Mouse (Mus musculus): ENCODE measurements around the gene Gm12184. TPM values are rescaled to one million over a fixed set of nuclear protein-coding genes. Genes with fewer than 3 reads are reported as not detected.

Gm12184 gene
- polyA plus RNA-seq, 1 experiment: 13.2 TPM

- H3K4me2 ChIP-seq (ENCODE audit: low read depth): no peak overlapping the region
- H3ac ChIP-seq (ENCODE audit: control insufficient read depth, insufficient read length): no peak overlapping the region
- H3K27me3 ChIP-seq (ENCODE audit: control insufficient read depth, insufficient read depth, insufficient read length): no peaks in the 10 kb centered on the region
- no peak overlapping the region for H3K4me3 ChIP-seq
- peaks cover 21% of the 10 kb centered on the region for H3K79me2 ChIP-seq (ENCODE audit: control insufficient read depth, insufficient read depth)
- TF ChIP-seq POLR2AphosphoS2 (IDR thresholded peaks at IDR 0.05; ENCODE audit: insufficient read length, low read depth): no peak
- no peak for TF ChIP-seq SRF (IDR thresholded peaks at IDR 0.05; ENCODE audit: control insufficient read depth, insufficient read length, low read depth)
- peaks cover 14% of the 10 kb centered on the region for H3K36me3 ChIP-seq (ENCODE audit: control insufficient read depth, insufficient read depth)
These were observed 40.0 kb upstream of the Gm12184 start for GRCm38 (mm10) chr11:48866481-48866880.

GRCm38 (mm10) chr11:48863808-48864207 lies 37.4 kb upstream of the Gm12184 start:
- Histone ChIP-seq H3K27me3 (ENCODE audit: control insufficient read depth, insufficient read depth, insufficient read length) (no peaks in the 10 kb centered on the region), H3ac (ENCODE audit: control insufficient read depth, insufficient read length) (no peak overlapping the region), H3K79me2 (ENCODE audit: control insufficient read depth, insufficient read depth) (peaks cover 5% of the 10 kb centered on the region), H3K36me3 (ENCODE audit: control insufficient read depth, insufficient read depth) (peaks cover 14% of the 10 kb centered on the region), H3K4me2 (ENCODE audit: low read depth) (no peak overlapping the region), H3K4me3 (no peak overlapping the region)
- TF ChIP-seq POLR2AphosphoS2 (IDR thresholded peaks at IDR 0.05; ENCODE audit: insufficient read length, low read depth) (no peak), MYOD1 (IDR thresholded peaks at IDR 0.05; ENCODE audit: control insufficient read depth in 1 of 3, insufficient read length in 2 of 3, low read depth in 2 of 3) (no peak), TCF3 (IDR thresholded peaks at IDR 0.05; ENCODE audit: insufficient read length, low read depth) (no peak), E2F4 (IDR thresholded peaks at IDR 0.05; ENCODE audit: insufficient read depth) (no peak), SRF (IDR thresholded peaks at IDR 0.05; ENCODE audit: control insufficient read depth, insufficient read length, low read depth) (no peak), TCF12 (IDR thresholded peaks at IDR 0.05; ENCODE audit: insufficient read depth, poor library complexity, severe bottlenecking) (no peak), MAX (IDR thresholded peaks at IDR 0.05; ENCODE audit: low read depth) (no peak), CEBPB (IDR thresholded peaks at IDR 0.05; ENCODE audit: insufficient read depth, poor library complexity, severe bottlenecking) (no peak), REST (IDR thresholded peaks at IDR 0.05; ENCODE audit: insufficient read depth, insufficient read length) (no peak)

- TF ChIP-seq REST (IDR thresholded peaks at IDR 0.05; ENCODE audit: insufficient read depth, insufficient read length) (no peak), MYOD1 (IDR thresholded peaks at IDR 0.05; ENCODE audit: control insufficient read depth in 1 of 3, insufficient read length in 2 of 3, low read depth in 2 of 3) (no peak), CEBPB (IDR thresholded peaks at IDR 0.05; ENCODE audit: insufficient read depth, poor library complexity, severe bottlenecking) (no peak), POLR2AphosphoS2 (IDR thresholded peaks at IDR 0.05; ENCODE audit: insufficient read length, low read depth) (no peak), TCF12 (IDR thresholded peaks at IDR 0.05; ENCODE audit: insufficient read depth, poor library complexity, severe bottlenecking) (no peak), POLR2A (IDR thresholded peaks at IDR 0.05; ENCODE audit: insufficient read length, low read depth) (no peak), E2F4 (IDR thresholded peaks at IDR 0.05; ENCODE audit: insufficient read depth) (no peak), MAX (IDR thresholded peaks at IDR 0.05; ENCODE audit: low read depth) (no peak), MYOG (IDR thresholded peaks at IDR 0.05; ENCODE audit: control insufficient read depth in 1 of 3, insufficient read depth in 1 of 3, insufficient read length in 2 of 3, low read depth in 2 of 3) (no peak), TCF3 (IDR thresholded peaks at IDR 0.05; ENCODE audit: insufficient read length, low read depth) (no peak), USF1 (IDR thresholded peaks at IDR 0.05; ENCODE audit: low read depth) (no peak), SRF (IDR thresholded peaks at IDR 0.05; ENCODE audit: control insufficient read depth, insufficient read length, low read depth) (no peak)
- H3K4me2 ChIP-seq (ENCODE audit: low read depth): no peak overlapping the region
- no peak overlapping the region for H3K4me3 ChIP-seq
- no peaks in the 10 kb centered on the region for H3K27me3 ChIP-seq (ENCODE audit: control insufficient read depth, insufficient read depth, insufficient read length)
- no peak overlapping the region for H3ac ChIP-seq (ENCODE audit: control insufficient read depth, insufficient read length)
- H3K36me3 ChIP-seq (ENCODE audit: control insufficient read depth, insufficient read depth): peaks cover 14% of the 10 kb centered on the region
- no peaks in the 10 kb centered on the region for H3K79me2 ChIP-seq (ENCODE audit: control insufficient read depth, insufficient read depth)
These were observed 36.4 kb upstream of the Gm12184 start for GRCm38 (mm10) chr11:48862784-48863319.

GRCm38 (mm10) chr11:48859014-48859413 lies 32.6 kb upstream of the Gm12184 start:
- no peaks in the 10 kb centered on the region for H3K36me3 ChIP-seq (ENCODE audit: control insufficient read depth, insufficient read depth)
- H3K79me2 ChIP-seq (ENCODE audit: control insufficient read depth, insufficient read depth): no peaks in the 10 kb centered on the region
- no peaks in the 10 kb centered on the region for H3K27me3 ChIP-seq (ENCODE audit: control insufficient read depth, insufficient read depth, insufficient read length)
- H3K4me3 ChIP-seq: peak overlapping the region; percentile 53
- no peak overlapping the region for H3ac ChIP-seq (ENCODE audit: control insufficient read depth, insufficient read length)
- no peak for TF ChIP-seq MAX (IDR thresholded peaks at IDR 0.05; ENCODE audit: low read depth)
- TF ChIP-seq POLR2A (IDR thresholded peaks at IDR 0.05; ENCODE audit: insufficient read length, low read depth): no peak
- H3K4me2 ChIP-seq (ENCODE audit: low read depth): peak overlapping the region; percentile 75

- Histone ChIP-seq H3K79me2 (ENCODE audit: control insufficient read depth, insufficient read depth) (no peaks in the 10 kb centered on the region), H3K4me2 (ENCODE audit: low read depth) (peak overlapping the region; percentile 93), H3K4me3 (peak overlapping the region; percentile 53), H3K36me3 (ENCODE audit: control insufficient read depth, insufficient read depth) (no peaks in the 10 kb centered on the region), H3ac (ENCODE audit: control insufficient read depth, insufficient read length) (peak overlapping the region; percentile 8), H3K27me3 (ENCODE audit: control insufficient read depth, insufficient read depth, insufficient read length) (no peaks in the 10 kb centered on the region)
- no peak for TF ChIP-seq MAX (IDR thresholded peaks at IDR 0.05; ENCODE audit: low read depth)
- peak; percentile 36 for TF ChIP-seq E2F4 (IDR thresholded peaks at IDR 0.05; ENCODE audit: insufficient read depth)
- TF ChIP-seq CEBPB (IDR thresholded peaks at IDR 0.05; ENCODE audit: insufficient read depth, poor library complexity, severe bottlenecking): no peak
- TF ChIP-seq TCF3 (IDR thresholded peaks at IDR 0.05; ENCODE audit: insufficient read length, low read depth): no peak
These were observed 27.2 kb upstream of the Gm12184 start for GRCm38 (mm10) chr11:48853474-48854180.

All from myocyte (in vitro differentiated cells).